Mouse (Mus musculus): ENCODE measurements at regions not wholly inside any gene's neighbourhood (a gene's known extent, or its start where the extent isn't known, plus 50 kb on each side); places are given as distances from the start of the nearest gene placed in this dataset.

GRCm38 (mm10) chr7:113156861-113157747 lies 50.2 kb upstream of the Arntl start:
- DNase-seq (ENCODE audit: low spot score), result no peak
